Mouse (Mus musculus) testis, adult 2 months (tissue): ENCODE measurements around the gene Prr29.

Source experiments
- CTCF ChIP-seq: fragments of 200-500 bp; IDR thresholded peaks from 2 replicates; pipeline ENCODE4 v1.5.1; 2012; ENCODE audit warnings: low read depth, mild to moderate bottlenecking, inconsistent platforms, low read length, moderate library complexity; ENCODE audit not compliant: control insufficient read depth, insufficient read depth, insufficient replicate concordance
- POLR2A ChIP-seq: fragments of 200-500 bp; IDR thresholded peaks from 2 replicates; pipeline ENCODE4 v1.6.1; 2012; ENCODE audit warnings: low read depth, mild to moderate bottlenecking, inconsistent platforms, low read length, moderate library complexity; ENCODE audit not compliant: control insufficient read depth

DNA sequence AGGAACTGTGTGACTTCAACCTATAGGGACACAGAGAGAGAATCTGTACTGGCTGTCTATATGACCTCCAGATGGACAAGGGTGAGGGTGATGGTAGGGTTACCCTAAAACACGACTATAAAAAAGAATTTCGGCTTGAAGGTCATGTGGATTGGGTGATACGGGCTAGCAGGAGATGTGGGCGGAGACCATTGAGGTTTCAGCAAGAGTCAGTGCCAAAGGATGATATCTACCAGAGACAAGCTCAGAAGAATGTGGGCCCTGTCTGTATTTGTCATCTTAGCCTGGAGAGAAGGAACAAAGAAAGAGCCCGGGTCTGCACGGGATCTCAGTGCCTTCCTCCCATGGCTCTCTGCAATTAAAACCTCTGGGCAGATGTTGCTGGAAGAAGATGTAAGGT is 15.5 kb upstream of the Prr29 start:
- no peak for TF ChIP-seq CTCF
- no peak for TF ChIP-seq POLR2A
